Mouse (Mus musculus): ENCODE data around the gene Usp42. TPM values are rescaled to one million over a fixed set of nuclear protein-coding genes. Genes with fewer than 3 reads are reported as not detected.

The Usp42 gene
- total RNA-seq, 4 experiments from 2014 or later: 21.5 to 25.3 (median 23.8) TPM

Other genes starting within 250 kb of the Usp42 start
- gene Rac1, start 204.2 kb downstream of the Usp42 start, total RNA-seq (2022): 100 to 1,000 TPM; 369 to 406 (median 382) TPM
- 10 to 100 TPM; 29.9 to 37.5 (median 32.7) TPM for gene Cyth3, start 109.8 kb downstream of the Usp42 start, total RNA-seq (2022)
- 10 to 100 TPM; 42.9 to 43.6 (median 43.3) TPM for gene Eif2ak1, start 85.5 kb upstream of the Usp42 start, total RNA-seq (2022)
- under 1 TPM in 1 of 4 experiments, not detected in 3; 0.24 TPM for gene Ankrd61, start 165.4 kb upstream of the Usp42 start, total RNA-seq (2022)
- 10 to 100 TPM; 27.6 to 32.1 (median 29.9) TPM for gene Aimp2, start 177.6 kb upstream of the Usp42 start, total RNA-seq (2022)
- gene Pms2, start 177.7 kb upstream of the Usp42 start, total RNA-seq (2022): 10 to 100 TPM; 18.2 to 22.7 (median 21.7) TPM
- 1 to 10 TPM in 3 of 4 experiments, under 1 TPM in 1; 0.91 to 2.3 (median 1.6) TPM for gene Gm42421, start 195.9 kb upstream of the Usp42 start, total RNA-seq (2022)
- 1 to 10 TPM; 4.0 to 6.2 (median 5.0) TPM for gene Rsph10b, start 200.8 kb upstream of the Usp42 start, total RNA-seq (2022)

All from left cerebral cortex, adult 8-10 months (tissue).